Mouse (Mus musculus) megakaryocyte, embryonic 14.5 days (primary cell): ENCODE results near the gene Npepps.

Experiments used
- FLI1 ChIP-seq: IDR thresholded peaks from 2 replicates; pipeline ENCODE4 v1.6.1; 2012; ENCODE audit warnings: low read length, inconsistent platforms, mixed read lengths
- GATA1 ChIP-seq: IDR thresholded peaks from 3 replicates; pipeline ENCODE4 v1.6.1; 2012; ENCODE audit warnings: mixed read lengths, low read length, inconsistent platforms, borderline replicate concordance

- no peak for TF ChIP-seq GATA1
- TF ChIP-seq FLI1: no peak
Observed at GRCm38 (mm10) chr11:97237976-97238375, 42.5 kb downstream of the Npepps start.
